Mouse (Mus musculus): ENCODE measurements around the gene Msl1.

- no peak for TF ChIP-seq ZNF384 (IDR thresholded peaks at IDR 0.05; ENCODE audit: low read depth, low read length)
- no peak for TF ChIP-seq CHD1 (IDR thresholded peaks at IDR 0.05; ENCODE audit: low read depth, low read length)
- TF ChIP-seq POLR2A (IDR thresholded peaks at IDR 0.05; ENCODE audit: low read depth, low read length) = no peak
- TF ChIP-seq MEF2A (IDR thresholded peaks at IDR 0.05; ENCODE audit: borderline replicate concordance, low read depth, low read length) = no peak
- TF ChIP-seq TBP (conservative IDR thresholded peaks at IDR 0.05; ENCODE audit: low read depth, low read length) = no peak
- TF ChIP-seq SMC3 (IDR thresholded peaks at IDR 0.05; ENCODE audit: low read depth, low read length) = no peak
- TF ChIP-seq CTCF (conservative IDR thresholded peaks at IDR 0.05 in 1 of 2, IDR thresholded peaks at IDR 0.05 in 1 of 2; ENCODE audit: low read depth in 2 of 2, low read length in 2 of 2) = no peak
- TF ChIP-seq MAZ (IDR thresholded peaks at IDR 0.05; ENCODE audit: low read depth, low read length) = no peak
- no peak for TF ChIP-seq EP300 (IDR thresholded peaks at IDR 0.05; ENCODE audit: low read length)
- no peak for TF ChIP-seq RAD21 (IDR thresholded peaks at IDR 0.05; ENCODE audit: low read depth, low read length)
- no peak for TF ChIP-seq PAX5 (IDR thresholded peaks at IDR 0.05; ENCODE audit: low read length)
These were observed 26.9 kb upstream of the Msl1 start for GRCm38 (mm10) chr11:98768127-98769006.

All from CH12.LX (cell line).